Mouse (Mus musculus): ENCODE measurements around the gene March5.

GRCm38 (mm10) chr19:37246859-37247258, 39.5 kb downstream of the March5 start:
- TF ChIP-seq CTCF (IDR thresholded peaks at IDR 0.05; ENCODE audit: control insufficient read depth, insufficient read depth, low read length): no peak
- TF ChIP-seq POLR2A (IDR thresholded peaks at IDR 0.05; ENCODE audit: borderline replicate concordance, control insufficient read depth, low read depth, low read length): no peak

Data from bone marrow, adult 2 months (tissue).